Mouse (Mus musculus): ENCODE measurements around the gene Stn1.

The Stn1 gene

DNA sequence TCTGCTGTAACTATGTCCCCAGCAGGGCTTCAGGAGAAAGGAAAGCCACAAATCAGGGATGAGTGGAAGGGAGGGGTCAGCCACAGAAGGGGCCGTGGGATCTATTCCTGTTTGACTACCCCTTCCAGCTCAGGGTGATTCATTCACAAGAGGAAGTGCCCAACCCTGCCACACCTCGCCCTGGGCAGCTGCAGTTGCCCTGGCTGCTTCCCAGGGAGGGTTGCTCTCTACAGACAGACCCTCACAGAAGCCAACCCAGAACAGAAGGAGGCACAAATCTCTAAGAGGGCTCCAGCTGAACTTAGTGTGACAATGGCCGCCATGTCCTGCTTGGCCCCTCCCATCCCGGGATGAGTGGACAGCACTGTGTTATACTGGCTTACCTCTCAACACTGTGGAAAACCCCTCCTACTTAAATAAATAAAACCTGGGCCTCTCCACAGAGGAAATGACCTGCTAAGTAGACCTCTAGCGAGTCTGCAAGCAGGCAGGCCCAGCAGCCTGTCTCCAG is 28.5 kb downstream of the Stn1 start:
- DNase-seq (ENCODE audit: low spot score) = no peak

DNA sequence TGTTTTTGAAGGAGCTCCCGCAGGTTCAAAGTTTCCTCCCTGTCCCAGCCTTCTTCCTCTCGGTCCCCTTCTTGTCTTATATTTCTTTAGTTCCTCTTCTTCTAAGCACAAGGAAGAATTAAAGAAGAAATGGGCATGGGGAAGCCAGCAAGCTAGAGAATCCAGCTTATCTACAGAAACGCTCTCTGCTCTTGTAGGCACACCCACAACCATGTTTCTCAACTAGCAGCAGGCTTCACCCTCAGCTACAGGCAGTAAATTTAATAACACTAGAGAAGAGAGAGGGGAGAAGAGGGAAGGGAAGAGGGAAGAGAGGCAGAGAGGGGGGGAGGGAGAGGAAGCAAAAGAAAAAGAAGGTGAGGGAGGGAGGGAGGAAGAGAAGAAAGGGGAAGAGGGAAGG is 29.1 kb downstream of the Stn1 start:
- no peak for DNase-seq (ENCODE audit: low spot score)

DNA sequence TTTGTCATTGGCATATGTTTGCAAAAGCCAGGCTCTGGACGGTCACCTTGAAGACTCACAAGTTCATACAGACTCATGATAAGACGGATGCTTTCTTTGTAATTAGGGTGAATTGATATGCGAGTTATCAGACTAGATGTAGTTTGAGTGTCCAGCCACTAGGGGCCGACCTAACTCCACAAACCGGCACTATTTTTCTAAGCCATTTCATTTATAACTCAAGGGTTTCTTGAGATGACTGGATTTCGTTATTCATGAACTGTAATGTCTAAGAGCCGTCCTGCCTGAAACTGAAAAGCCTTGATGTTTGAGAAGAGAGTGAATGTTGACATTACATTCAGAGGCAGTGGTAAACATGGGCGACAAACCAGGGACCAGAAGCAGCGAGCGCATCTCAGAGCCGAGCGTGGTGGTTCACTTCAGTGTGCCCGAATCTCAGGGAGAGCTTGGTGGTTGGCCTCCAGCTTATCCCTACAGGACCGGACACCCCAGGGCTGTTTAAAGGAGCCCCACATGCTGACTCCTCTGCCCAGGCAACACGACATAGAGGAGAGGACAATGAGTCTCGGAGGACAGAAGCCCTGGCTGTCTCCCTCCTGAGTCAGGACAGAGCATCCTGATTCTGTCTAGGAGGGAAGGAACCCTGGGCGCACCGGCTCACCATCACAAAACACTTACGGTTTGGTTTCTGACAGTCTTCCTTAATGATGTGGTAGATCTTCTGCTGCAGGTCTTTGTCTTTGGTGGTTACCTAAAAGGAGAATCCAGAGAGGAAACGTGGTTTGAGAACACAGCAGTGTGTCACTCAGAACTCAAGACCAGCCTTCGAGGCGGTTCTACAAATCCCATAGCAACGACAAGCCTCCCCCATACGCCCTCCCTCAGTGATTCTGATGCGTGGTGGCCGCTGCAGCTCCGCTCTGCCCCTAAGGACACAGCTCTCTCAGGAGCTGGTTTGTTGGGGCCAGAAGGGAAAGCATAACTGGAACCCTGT is 29.9 kb downstream of the Stn1 start:
- DNase-seq (ENCODE audit: low spot score) = no peak

DNA sequence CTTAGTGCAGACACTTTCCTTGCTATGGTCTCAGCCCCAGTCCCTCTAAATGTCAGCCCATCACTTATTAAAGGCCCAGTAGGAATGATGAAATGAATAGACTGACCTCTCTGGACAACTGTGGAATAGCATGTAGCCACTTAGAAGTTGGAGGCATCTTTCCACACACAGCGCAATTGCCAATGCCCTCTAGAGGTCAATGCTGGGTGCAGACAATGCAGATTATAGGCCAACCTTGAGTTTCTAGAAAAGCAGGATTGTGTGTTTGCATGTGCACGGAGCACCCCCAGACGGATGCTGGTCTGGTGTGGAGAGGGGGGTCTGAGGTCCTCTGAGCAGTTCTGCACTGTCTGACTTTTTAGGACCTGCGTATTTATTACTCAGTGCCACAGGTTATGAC is 33.7 kb downstream of the Stn1 start:
- DNase-seq (ENCODE audit: low spot score) = no peak

DNA sequence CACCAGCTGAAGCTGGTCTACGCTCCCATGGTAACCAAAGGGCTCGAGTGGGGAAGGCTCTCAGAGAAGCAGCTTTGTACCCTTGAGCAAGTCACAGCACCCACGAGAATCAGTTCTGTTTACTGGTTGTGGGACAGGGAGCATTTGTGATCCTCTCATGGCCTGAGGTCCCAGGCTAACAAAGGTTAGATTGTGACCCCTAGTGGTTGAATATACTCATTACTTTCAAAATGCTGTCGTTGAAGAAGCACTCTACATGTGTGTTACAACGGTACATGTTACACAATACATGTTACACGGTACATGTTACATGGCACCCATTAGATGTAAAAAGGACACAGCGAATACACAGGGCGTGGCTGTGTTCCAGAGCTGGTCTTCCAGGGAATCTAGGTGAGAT is 34.7 kb downstream of the Stn1 start:
- no peak for DNase-seq (ENCODE audit: low spot score)

DNA sequence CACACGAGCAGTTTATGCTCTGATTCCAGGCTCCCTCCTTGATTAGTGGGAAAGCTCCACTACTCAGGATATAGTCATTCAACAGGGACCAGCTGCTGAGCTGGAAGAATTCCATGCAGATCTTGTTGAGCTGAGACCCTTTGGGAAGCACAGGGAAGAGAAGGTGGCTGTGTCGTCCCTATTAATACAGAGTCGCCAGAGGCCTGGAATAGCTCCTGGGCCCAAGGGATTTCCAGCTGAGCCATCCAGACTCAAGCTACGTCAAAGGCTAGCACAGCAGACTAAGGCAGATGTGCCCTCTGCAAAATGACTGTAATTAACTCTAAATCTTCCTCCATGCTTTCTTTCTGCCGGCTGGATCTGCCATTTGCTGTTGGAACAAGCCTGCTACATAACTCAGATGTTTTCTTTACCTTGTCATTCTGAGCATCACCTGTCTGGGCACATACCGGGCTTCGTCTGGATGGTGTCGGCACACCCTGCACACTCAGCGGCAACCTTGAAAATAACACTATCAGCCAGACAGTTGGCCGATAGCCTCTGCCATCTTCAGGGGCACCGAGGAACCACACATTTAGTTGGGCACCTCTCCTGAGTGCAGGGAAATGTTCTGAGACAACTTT is 36.8 kb downstream of the Stn1 start:
- no peak for DNase-seq (ENCODE audit: low spot score)

DNA sequence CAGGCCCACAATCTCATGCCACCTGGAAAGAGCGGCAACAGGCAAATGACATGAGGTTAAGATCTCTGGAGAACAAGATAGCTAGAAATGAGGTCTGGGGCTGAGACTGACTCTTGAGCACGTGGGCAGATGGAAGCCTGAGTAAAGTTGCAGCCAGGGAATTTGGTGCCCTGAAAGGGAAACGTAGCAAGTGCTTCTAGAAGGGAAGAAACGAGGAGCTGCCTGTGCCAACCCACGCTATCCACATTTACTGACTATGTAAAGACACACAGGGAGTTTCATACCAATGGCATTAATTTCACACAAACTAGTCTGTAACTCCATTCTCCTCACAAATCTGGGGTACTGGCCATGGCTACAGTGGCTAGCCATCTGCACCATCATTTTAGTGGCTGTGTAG is 37.5 kb downstream of the Stn1 start:
- DNase-seq (ENCODE audit: low spot score) = no peak

DNA sequence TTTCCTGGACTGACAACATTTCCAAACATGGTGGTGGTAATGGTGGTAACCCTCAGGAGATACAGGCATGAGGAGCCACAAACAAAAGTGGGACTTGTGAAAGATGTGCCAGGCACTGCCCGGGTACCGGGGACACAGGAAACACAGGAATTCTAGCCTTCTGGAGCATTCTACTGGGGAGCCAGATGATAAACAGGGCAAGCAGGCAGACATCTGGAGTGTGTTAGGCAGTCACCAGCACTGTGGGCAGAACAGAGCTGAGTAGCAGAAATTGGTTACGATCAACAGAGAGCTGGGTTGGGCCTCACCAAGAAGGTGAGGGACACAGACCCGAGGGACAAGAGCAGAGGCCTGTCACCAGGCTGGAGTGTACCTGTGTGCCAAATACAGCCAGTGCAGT is 38.4 kb downstream of the Stn1 start:
- no peak for DNase-seq (ENCODE audit: low spot score)

DNA sequence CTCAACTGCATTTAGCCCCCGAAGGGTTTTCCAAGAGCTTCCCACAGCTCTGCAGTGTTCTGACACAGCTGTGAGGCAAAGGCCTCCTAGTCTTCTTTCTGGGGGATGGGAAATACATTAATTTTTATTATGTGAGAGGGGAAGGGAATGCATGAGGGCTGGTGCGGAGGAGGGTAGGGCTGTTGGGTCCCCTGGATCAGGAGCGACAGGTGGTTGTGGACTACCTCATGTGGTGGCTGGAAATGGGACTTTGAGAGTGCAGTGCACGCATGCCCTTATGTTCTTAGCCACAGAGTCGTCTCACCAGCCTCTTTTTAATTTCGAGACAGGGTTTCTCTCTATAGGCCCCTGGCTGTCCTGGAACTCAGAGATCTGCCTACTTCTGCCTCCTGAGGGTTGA is 39.6 kb downstream of the Stn1 start:
- no peak for DNase-seq (ENCODE audit: low spot score)

DNA sequence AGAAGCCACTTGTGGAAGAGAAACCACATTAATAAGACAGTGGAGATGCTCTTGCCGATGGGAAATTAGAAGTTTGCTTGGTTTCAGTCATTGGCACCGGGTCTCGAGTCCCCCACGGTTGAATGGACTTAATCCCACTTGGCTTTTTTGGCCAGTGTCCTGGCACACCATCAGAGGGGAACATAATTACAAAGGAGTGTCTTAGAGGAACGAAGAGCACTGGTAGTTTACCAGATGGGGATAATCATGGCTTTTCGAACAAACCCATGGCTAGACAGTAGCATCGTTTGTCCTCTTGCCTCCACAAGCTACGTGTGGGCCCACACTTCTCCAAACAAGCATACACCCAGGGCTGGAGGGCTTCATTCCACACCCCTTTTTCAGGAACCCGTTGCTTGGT is 40.0 kb downstream of the Stn1 start:
- DNase-seq (ENCODE audit: low spot score) = no peak

DNA sequence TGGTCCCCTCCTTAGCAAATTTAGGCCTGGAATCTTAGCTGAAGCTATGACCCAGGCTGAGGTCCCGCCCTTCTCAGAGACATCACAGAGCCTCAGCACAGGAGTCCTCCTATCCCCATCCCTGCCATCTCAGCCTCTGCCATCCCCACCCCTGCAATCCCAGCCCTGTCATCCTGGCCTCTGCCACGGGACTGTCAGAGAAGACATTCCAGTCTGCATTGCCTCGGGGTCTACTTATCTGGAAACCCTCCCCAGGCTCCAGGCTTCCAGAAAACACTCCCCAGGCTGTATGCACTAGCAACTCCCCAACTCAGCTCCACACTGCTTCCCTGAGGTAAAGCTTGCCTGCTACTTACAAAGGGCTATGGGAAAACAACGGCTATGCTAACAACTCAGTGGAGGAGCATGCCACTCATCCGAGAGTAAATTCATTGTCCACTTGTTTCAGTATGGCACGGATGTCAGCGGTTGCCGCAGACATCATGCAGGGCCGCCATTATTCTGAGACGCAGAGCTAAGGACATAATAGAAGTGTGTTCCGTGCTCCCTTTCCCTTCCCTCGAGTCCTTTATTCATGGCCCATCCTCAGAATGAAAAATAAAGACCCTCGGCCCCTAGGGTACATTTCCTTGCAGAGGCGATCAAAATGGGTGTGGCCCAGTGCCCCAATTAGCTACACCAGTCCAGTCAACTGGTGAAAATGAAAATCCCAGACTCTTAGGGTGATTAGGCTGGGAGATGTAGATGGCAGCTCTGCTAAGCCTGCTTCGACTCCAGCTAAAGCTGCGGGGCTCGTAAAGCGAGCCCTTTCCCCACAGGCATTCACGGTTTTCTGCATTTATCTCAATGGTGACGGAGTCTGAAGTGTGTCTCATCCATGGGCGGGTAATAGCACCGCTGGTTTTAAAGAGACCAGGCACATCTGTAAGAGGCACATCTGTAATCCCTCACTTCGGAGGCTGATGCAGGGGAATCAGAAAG is 44.0 kb downstream of the Stn1 start:
- no peak for DNase-seq (ENCODE audit: low spot score)

DNA sequence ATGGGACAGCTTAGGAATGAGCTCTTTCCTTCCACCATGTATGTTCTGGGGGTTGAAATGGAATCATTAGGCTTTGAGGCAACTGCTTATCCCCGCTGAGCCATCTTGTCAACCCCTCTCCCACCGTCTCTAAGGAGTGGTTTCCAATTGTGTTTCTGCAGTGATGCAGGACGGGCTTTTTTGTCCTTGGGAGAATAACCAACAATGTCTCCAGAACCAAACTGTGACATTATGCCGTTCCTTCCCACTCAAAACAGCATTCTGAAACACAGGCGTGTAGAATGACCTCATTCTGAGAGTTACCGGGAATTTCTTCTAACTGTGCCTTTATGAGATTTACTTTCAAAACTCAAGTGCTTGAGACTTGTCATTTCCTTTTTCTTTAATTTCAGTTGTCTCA is 44.9 kb downstream of the Stn1 start:
- no peak for DNase-seq (ENCODE audit: low spot score)

DNA sequence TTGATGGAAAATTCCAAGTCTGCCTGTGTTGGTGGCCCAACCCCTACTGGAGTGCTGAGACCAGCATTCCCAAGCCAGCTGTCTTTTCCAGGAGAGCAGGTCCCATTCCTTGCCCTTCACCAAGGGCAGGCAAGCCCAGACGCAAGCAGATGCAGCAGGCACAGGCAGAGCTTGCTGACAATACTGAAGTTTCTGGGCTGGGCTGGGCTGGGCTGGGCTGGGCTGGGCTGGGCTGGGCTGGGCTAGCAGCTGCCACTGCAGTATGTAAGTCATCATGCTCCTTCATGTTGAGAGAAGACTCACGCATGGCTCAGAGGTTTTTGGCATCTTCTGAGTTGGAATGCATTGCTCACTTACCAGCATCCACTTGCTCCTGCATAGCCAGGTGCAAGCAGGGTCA is 45.5 kb downstream of the Stn1 start:
- DNase-seq (ENCODE audit: low spot score) = no peak

DNA sequence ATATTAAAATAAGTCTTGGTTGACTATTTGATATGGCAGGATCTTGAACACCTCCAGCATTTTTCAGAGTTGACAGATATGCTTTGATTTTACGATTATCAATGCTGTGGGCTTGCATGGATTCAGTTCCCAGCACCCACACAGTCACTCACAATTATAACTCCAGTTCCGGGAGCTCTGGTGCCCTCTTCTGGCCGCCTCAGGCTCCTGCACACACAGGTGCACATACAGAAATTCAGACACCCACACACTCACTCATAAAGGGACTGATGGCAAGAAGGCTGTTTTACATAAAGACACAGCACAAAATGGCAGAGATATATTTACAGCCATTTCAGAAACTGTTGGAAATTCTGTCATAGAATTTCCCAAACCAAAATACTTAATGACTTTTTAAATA is 48.1 kb downstream of the Stn1 start:
- no peak for DNase-seq (ENCODE audit: low spot score)

DNA sequence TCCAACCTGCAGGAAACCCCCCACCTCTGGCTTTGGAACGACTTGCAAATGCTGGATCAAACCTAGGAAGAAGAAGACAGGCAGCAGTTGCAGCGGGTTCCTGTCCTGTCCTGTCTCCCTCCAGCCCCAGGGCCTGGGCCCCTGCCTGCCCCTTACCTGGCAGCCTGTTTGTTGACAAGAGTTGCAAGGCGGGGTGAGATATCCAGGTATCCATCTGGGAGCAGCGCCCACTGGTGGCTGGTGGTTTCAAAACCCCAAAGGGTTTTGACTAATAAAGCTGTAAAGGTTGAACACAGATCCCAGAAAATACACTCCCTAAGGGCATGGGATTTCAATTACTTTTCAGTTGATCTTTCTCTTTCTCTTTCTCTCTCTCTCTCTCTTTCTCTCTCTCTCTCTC is 49.1 kb downstream of the Stn1 start:
- DNase-seq (ENCODE audit: low spot score) = no peak

DNA sequence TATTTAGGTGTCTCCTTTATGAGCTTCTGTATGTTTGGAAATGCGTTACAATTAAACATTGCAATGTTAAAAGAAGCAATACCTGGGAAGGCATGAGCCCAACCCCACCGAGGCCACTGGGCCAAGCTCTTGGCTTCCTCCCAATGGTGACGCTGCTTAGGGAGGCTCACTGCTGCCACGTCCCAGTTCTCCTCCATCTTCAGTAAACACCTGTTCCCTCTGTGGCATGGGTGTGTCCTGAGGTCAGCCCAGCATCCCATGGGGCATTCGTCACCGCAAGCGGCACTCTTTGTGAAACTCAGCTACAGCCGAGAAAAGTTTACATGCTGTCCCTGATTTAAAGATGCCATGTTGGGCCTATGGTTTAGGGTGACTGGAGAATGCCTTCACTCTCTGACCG is 49.7 kb downstream of the Stn1 start:
- DNase-seq (ENCODE audit: low spot score) = no peak

DNA sequence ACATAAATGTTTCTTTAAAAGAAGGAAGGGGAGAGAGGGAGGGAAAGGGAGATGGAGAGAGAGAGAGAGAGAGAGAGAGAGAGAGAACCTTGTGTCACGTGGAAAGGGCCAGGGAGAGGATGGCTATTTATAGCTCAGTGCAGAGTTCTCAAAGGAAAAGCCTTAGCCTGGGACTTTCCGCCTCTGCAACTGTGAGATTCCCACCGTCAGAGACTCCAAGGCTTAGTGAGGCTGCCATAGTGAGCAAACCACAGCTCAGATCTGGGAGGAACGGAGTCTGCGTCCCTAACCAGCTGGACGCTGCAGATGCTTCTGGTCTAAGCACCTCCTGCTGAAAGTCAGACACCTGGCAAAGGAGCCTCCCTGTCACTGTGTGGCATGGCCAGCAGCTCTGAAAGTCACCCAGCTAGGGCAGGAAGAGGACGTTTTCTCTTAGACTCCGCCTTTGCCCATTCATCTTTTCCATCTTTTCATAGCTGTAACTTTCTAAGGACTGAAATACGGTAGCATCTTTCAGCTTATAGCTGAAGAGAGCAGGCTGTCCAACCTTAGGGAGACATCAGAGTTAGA is 51.2 kb downstream of the Stn1 start:
- no peak for DNase-seq (ENCODE audit: low spot score)

DNA sequence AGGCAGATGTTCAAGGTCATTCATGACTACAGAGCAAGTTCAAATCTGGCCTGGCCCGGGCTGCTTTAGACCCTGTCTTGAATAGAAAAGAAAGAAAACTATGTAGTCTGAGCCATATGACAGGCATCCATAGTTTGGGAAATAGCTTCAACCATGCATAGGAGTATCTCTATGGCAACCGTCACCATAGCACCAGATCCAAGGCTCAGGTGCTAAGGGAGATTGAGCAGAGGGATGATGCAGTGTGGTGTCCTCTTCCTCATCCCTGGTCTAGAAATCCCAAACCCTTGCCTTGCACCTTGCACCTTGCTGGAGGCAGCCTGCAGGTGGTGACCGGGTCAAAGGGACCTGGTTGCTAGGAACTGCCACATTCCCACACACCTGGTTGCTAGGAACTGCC is 53.2 kb downstream of the Stn1 start:
- no peak for DNase-seq (ENCODE audit: low spot score)

DNA sequence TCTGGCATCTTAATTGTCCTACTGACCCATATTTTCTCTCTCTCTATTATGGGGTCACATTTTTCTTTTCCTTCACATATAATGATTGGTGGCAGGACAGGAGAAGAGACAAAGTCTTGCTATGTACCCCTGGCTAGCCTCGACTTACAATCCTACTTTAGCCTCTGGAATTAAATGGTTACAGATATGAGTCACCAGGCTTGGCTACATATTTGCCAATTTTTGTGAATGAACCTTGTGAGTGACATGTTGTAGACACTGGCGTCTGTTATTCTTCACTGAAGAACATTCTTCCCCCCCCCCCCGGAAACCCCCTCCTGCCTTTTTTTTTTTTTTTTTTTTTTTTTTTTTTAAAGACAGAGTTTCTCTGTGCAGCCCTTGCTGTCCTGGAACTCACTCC is 54.0 kb downstream of the Stn1 start:
- no peak for DNase-seq (ENCODE audit: low spot score)

DNA sequence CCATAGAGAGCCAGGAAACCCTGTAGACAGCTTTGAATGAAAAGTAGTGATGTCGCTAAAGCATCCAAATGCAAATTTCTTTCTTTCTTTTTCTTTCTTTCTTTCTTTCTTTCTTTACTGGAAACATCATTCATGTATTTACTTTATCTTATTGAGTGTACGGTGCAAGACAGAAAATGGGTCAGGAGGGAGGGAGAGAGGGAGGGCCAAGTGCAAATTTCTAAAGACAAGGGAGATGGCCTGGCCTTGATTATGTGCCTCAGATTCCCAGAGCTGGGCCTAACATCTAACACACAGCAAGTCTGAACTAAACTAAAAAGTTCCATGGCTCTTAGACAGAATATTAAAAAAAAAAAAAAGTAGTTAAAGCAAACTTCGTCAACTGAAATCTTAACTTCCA is 63.9 kb downstream of the Stn1 start:
- DNase-seq (ENCODE audit: low spot score) = no peak

DNA sequence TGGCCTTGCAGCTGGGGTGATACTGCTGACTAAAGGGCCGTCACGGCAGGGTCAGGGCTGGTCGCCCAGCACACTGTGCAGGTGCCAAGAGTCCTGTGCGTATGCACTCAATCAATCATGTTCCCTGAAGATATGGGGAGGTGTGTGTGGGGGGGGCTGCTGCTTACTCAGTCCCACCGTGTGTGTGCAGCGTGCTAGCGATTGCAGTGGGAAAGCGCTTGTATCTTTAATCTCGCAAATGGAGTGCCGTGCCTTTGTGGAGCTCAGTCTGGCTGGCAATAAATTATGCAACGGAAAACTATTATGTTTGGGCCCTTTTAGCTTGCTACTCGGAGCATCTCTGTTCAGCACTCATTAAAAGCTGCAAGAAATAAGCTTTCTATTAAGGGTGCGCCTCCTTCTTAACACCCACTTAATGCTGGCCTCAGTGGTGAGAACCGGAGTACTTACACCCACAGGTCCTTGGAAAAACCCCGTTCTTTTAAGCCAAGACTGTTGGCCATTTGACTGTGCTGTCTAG is 64.4 kb downstream of the Stn1 start:
- no peak for DNase-seq (ENCODE audit: low spot score)

DNA sequence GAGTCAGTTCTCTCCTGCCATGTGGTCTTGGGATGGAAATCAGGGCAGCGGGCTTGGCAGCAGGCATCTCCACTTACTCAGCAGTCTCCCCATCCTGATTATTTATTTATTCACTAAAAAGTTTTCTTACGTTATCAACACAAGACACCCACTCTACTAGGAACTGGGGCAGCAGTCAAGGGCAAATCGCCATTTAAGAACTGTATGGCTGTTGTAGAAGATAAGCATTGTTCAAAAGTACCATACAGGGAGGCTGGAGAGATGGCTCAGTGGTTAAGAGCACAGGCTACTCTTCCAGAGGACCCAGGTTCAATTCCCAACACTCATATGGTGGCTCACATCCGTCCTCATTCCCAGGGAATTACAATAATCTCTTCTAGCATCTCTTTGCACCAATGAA is 65.5 kb downstream of the Stn1 start:
- no peak for DNase-seq (ENCODE audit: low spot score)

All from urinary bladder, postnatal 10 days (tissue).